Comparison of ENCODE assay signal across 11 mouse cellular contexts in the genomic region with DNA sequence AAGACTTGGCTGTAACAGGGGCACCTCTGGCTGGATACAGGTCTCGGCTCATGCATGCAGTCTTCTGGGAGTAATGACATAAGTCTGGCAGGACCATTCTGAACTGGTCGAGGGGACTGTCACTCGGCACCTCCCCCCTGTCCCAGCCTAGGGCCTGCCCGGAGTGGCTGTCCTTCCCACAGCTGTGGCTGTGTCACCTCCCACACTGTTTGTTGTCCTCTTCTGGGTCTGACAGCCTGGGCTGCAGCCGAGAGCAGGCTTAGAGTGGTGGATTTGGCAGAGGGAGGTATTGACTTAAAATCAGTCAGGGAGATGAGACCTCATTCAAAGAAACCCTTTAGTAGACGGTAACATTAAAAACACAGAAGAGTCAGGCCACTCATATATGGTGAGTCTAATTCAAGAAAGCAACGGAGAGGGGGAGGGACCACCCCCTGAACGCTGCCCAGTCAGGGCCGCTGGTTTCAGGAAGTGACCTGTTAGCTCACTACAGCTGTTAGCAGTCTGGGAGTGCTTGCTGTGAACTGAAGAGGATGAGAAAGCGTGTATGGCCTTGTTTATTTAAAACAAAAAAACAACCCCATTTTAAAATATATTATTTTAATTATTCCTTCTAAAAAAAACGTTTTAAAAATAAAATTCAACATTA.
DNase-seq lines count a peak whose midpoint lies in the region; ATAC-seq and TF ChIP-seq lines count a peak whose summit lies in the region.
"Had no signal": no experiment of that assay in that cellular context is flagged by ENCODE, and none has a peak within 500 bp of the region (broad histone marks: within the 10 kb centered on the region; RNA-seq: fewer than 3 reads in every experiment).

No protein-coding gene starts in this region.

- no peak overlapping the region for H3K27ac ChIP-seq in intestine, embryonic 15.5 days
- H3K27ac ChIP-seq in intestine, postnatal 0 days (ENCODE audit: low read depth, low read length), result no peak overlapping the region
- peak overlapping the region; percentile 73 for H3K27ac ChIP-seq in embryonic facial prominence, embryonic 13.5 days
- H3K27ac ChIP-seq in forebrain, embryonic 11.5 days (ENCODE audit: low read depth, low read length), result no peak overlapping the region

- H3K9ac ChIP-seq in intestine, embryonic 15.5 days, result no peak overlapping the region
- H3K9ac ChIP-seq in intestine, postnatal 0 days (ENCODE audit: low read depth, low read length), result no peak overlapping the region
- no peak overlapping the region for H3K9ac ChIP-seq in embryonic facial prominence, embryonic 13.5 days
- H3K9ac ChIP-seq in forebrain, embryonic 11.5 days (ENCODE audit: low read length), result no peak overlapping the region

- peak; percentile 55 for DNase-seq in heart, postnatal 4 days
- peak; percentile 40 for DNase-seq in lung, postnatal 14 days
- no peak for DNase-seq in cerebellum, postnatal 36 days
- no peak for DNase-seq in thymus, postnatal 14 days
- no peak for DNase-seq in forebrain, embryonic 11.5 days (ENCODE audit: low spot score)
- DNase-seq: cerebellum, adult 9-10 months; thymus, adult 18-20 months had no signal

- H3K4me3 ChIP-seq in intestine, embryonic 15.5 days (replicated peaks), result no peak overlapping the region
- H3K4me3 ChIP-seq in intestine, postnatal 0 days (ENCODE audit: low read depth, low read length), result no peak overlapping the region
- no peak overlapping the region for H3K4me3 ChIP-seq in embryonic facial prominence, embryonic 13.5 days
- H3K4me3 ChIP-seq in forebrain, embryonic 11.5 days (ENCODE audit: low read depth, low read length), result no peak overlapping the region

- 0 out of 2 replicates have a peak overlapping the region, but pooled peaks have one; percentile 14 for H3K4me2 ChIP-seq in intestine, embryonic 15.5 days (replicated peaks)
- no peak overlapping the region for H3K4me2 ChIP-seq in intestine, postnatal 0 days (replicated peaks; ENCODE audit: low read depth)
- H3K4me2 ChIP-seq in embryonic facial prominence, embryonic 13.5 days, result no peak overlapping the region
- H3K4me2 ChIP-seq in forebrain, embryonic 11.5 days (ENCODE audit: low read depth, low read length, severe bottlenecking), result no peak overlapping the region

- no peaks in the 10 kb centered on the region for H3K27me3 ChIP-seq in intestine, embryonic 15.5 days (replicated peaks)
- no peaks in the 10 kb centered on the region for H3K27me3 ChIP-seq in intestine, postnatal 0 days (replicated peaks; ENCODE audit: control insufficient read depth, insufficient read depth, low read length)
- H3K27me3 ChIP-seq in embryonic facial prominence, embryonic 13.5 days, result no peaks in the 10 kb centered on the region
- no peaks in the 10 kb centered on the region; the same call in 1 of the 2 replicates for H3K27me3 ChIP-seq in forebrain, embryonic 11.5 days (ENCODE audit: control insufficient read depth, insufficient read depth, low read length)

- no peaks in the 10 kb centered on the region for H3K9me3 ChIP-seq in intestine, embryonic 15.5 days
- no peaks in the 10 kb centered on the region for H3K9me3 ChIP-seq in intestine, postnatal 0 days (ENCODE audit: control insufficient read depth)
- H3K9me3 ChIP-seq in embryonic facial prominence, embryonic 13.5 days, result no peaks in the 10 kb centered on the region
- no peaks in the 10 kb centered on the region for H3K9me3 ChIP-seq in forebrain, embryonic 11.5 days (ENCODE audit: control insufficient read depth, low read length)

- 23% methylated on average over 11 of the region's 11 CpGs for WGBS in intestine, embryonic 15.5 days
- WGBS in intestine, postnatal 0 days, result 32% methylated on average over 11 of the region's 11 CpGs
- 19% methylated on average over 11 of the region's 11 CpGs for WGBS in embryonic facial prominence, embryonic 13.5 days
- WGBS in forebrain, embryonic 11.5 days, result 20% methylated on average over 11 of the region's 11 CpGs

- TF ChIP-seq CTCF in intestine, postnatal 0 days (IDR thresholded peaks at IDR 0.05; ENCODE audit: low read depth), result no peak

- peak; percentile 50; the same call in 1 of the 2 replicates for ATAC-seq in intestine, embryonic 15.5 days
- no peak for ATAC-seq in intestine, postnatal 0 days
- ATAC-seq in embryonic facial prominence, embryonic 13.5 days (ENCODE audit: insufficient number of reproducible peaks, insufficient read depth, low FRiP score, low TSS enrichment, low read depth), result no peak
- no peak for ATAC-seq in forebrain, embryonic 11.5 days (replicated peaks; ENCODE audit: low FRiP score)
- ATAC-seq: activated CD4-positive, CD25-positive, alpha-beta regulatory T cell, adult 4 months had no signal

- H3K4me1 ChIP-seq in intestine, embryonic 15.5 days (replicated peaks), result peaks cover 20% of the 10 kb centered on the region
- H3K4me1 ChIP-seq in intestine, postnatal 0 days (replicated peaks; ENCODE audit: control insufficient read depth, insufficient read depth, low read length), result no peaks in the 10 kb centered on the region
- H3K4me1 ChIP-seq in embryonic facial prominence, embryonic 13.5 days, result peaks cover 63% of the 10 kb centered on the region
- H3K4me1 ChIP-seq in forebrain, embryonic 11.5 days (replicated peaks; ENCODE audit: control insufficient read depth, insufficient read depth, low read length), result peaks cover 14% of the 10 kb centered on the region; the same call in 1 of the 2 replicates

- H3K36me3 ChIP-seq in intestine, embryonic 15.5 days, result no peaks in the 10 kb centered on the region
- H3K36me3 ChIP-seq in intestine, postnatal 0 days (ENCODE audit: control insufficient read depth, insufficient read depth), result no peaks in the 10 kb centered on the region
- H3K36me3 ChIP-seq in embryonic facial prominence, embryonic 13.5 days, result peaks cover 26% of the 10 kb centered on the region
- no peaks in the 10 kb centered on the region for H3K36me3 ChIP-seq in forebrain, embryonic 11.5 days (ENCODE audit: control insufficient read depth, insufficient read depth, low read length)

Comparison
In these comparisons a context has a peak if more than half of its experiments do, and no peak if none do; other contexts are left out.
1. DNase-seq: peak in heart, postnatal 4 days (single experiment) and lung, postnatal 14 days (single experiment); none in cerebellum, postnatal 36 days (0 of 2), thymus, postnatal 14 days (single experiment) and forebrain, embryonic 11.5 days (single experiment).